Mouse (Mus musculus) neural tube, postnatal 0 days (tissue): ENCODE measurements around the gene Gm156. TPM values are rescaled to one million over a fixed set of nuclear protein-coding genes. Genes with fewer than 3 reads are reported as not detected.

Source experiments
- polyA plus RNA-seq: library from polyadenylated mRNA; unstranded; fragments of >200 nt; fragmentation: Nextera tagmentation; extraction: Ambion mirVana; gene quantifications from 2 replicates; pipeline ENCODE4 v1.2.1, GENCODE M21; 2015

Gm156 gene
- polyA plus RNA-seq = not detected in 2 replicates

GRCm38 (mm10) chr6:129784170-129784569, at the start of gene Gm156:
Gene Gm156, minus strand, starts transcription at chr6:129784270.

GRCm38 (mm10) chr6:129740069-129740721, 43.9 kb downstream of the Gm156 start, which contains the start of gene Klri2:
Gene Klri2, minus strand, starts transcription at chr6:129740484.

GRCm38 (mm10) chr6:129717032-129717431, 67.0 kb downstream of the Gm156 start, which contains the start of gene Klri1:
Gene Klri1, minus strand, starts transcription at chr6:129717132.

Other genes with a start within 250 kb of the Gm156 start
- gene Klre1, start 206.4 kb downstream of the Gm156 start, polyA plus RNA-seq = not detected in 2 replicates
- not detected in 2 replicates for gene Klrd1, start 192.5 kb downstream of the Gm156 start, polyA plus RNA-seq
- gene Klrk1, start 160.4 kb downstream of the Gm156 start, polyA plus RNA-seq = 0.23 and 0.26 TPM in 2 replicates
- gene Klrc3, start 140.9 kb downstream of the Gm156 start, polyA plus RNA-seq = not detected in 2 replicates
- not detected in 2 replicates for gene Klrc2, start 123.6 kb downstream of the Gm156 start, polyA plus RNA-seq
- gene Klrc1, start 105.3 kb downstream of the Gm156 start, polyA plus RNA-seq = not detected in 2 replicates
- gene Klri1, start 67.1 kb downstream of the Gm156 start, polyA plus RNA-seq = 1.1 and 1.7 TPM in 2 replicates
- gene Klri2, start 43.8 kb downstream of the Gm156 start, polyA plus RNA-seq = not detected in 2 replicates
- not detected in 2 replicates for gene Gm17631, start 78.4 kb upstream of the Gm156 start, polyA plus RNA-seq
- not detected in 2 replicates for gene Klra17, start 92.4 kb upstream of the Gm156 start, polyA plus RNA-seq
- gene Klra5, start 133.4 kb upstream of the Gm156 start, polyA plus RNA-seq = not detected in 2 replicates
- gene Klra6, start 242.7 kb upstream of the Gm156 start, polyA plus RNA-seq = not detected in 2 replicates